Mouse (Mus musculus): ENCODE measurements around the gene Atp6v1c2.

- TF ChIP-seq CTCF (IDR thresholded peaks at IDR 0.05; ENCODE audit: extremely low read depth, insufficient read length, insufficient replicate concordance, low read depth, low read length) (no peak), POLR2A (IDR thresholded peaks at IDR 0.05; ENCODE audit: low read depth, low read length) (no peak)
These were observed 55.3 kb downstream of the Atp6v1c2 start for GRCm38 (mm10) chr12:17273841-17274240.

Measured in small intestine, adult 2 months (tissue).